Mouse (Mus musculus) induced T-regulatory cell, adult 2 months (primary cell): ENCODE measurements around the gene Spata31d1a.
"Not testable (repeated sequence)": the region's sequence is repeated elsewhere in the genome, so short reads cannot be mapped to it uniquely, and the experiment has no call there.

ENCODE experiments used
- DNase-seq: peaks from one replicate; pipeline ENCODE4 v3.0.0-alpha.2; 2012; ENCODE audit warnings: low read depth

Gene Spata31d1a

GRCm38 (mm10) chr13:59700137-59700536 lies 10.0 kb downstream of the Spata31d1a start:
- not testable (repeated sequence) for DNase-seq

- DNase-seq, result no peak
Measured at GRCm38 (mm10) chr13:59699131-59699530, 11.0 kb downstream of the Spata31d1a start.

- DNase-seq, result no peak
Measured at GRCm38 (mm10) chr13:59695781-59696180, 14.3 kb downstream of the Spata31d1a start.

GRCm38 (mm10) chr13:59694008-59694407 lies 16.1 kb downstream of the Spata31d1a start, which contains the start of gene 4921517D22Rik:
4921517D22Rik (minus strand) TSS chr13:59694108.
- no peak for DNase-seq

GRCm38 (mm10) chr13:59691478-59691877 lies 18.7 kb downstream of the Spata31d1a start:
- no peak for DNase-seq

GRCm38 (mm10) chr13:59690576-59690975 lies 19.6 kb downstream of the Spata31d1a start:
- no peak for DNase-seq

GRCm38 (mm10) chr13:59689843-59690242 lies 20.3 kb downstream of the Spata31d1a start:
- DNase-seq, result no peak

- DNase-seq, result no peak
Measured at GRCm38 (mm10) chr13:59689313-59689712, 20.8 kb downstream of the Spata31d1a start.

GRCm38 (mm10) chr13:59688338-59688770 lies 21.8 kb downstream of the Spata31d1a start:
- no peak for DNase-seq

GRCm38 (mm10) chr13:59685236-59685635 lies 24.9 kb downstream of the Spata31d1a start:
- DNase-seq, result no peak

- peak; percentile 26 for DNase-seq
Measured at GRCm38 (mm10) chr13:59682629-59683028, 27.5 kb downstream of the Spata31d1a start.

GRCm38 (mm10) chr13:59679908-59680307 lies 30.2 kb downstream of the Spata31d1a start:
- no peak for DNase-seq

- DNase-seq, result no peak
Measured at GRCm38 (mm10) chr13:59679306-59679705, 30.8 kb downstream of the Spata31d1a start.

- peak; percentile 34 for DNase-seq
Measured at GRCm38 (mm10) chr13:59676316-59677229, 33.6 kb downstream of the Spata31d1a start.

- DNase-seq, result peak; percentile 60
Measured at GRCm38 (mm10) chr13:59675151-59676011, 34.7 kb downstream of the Spata31d1a start, which contains the start of gene Golm1. Golm1 (minus strand) TSS chr13:59675811.

- DNase-seq, result peak; percentile 36
Measured at GRCm38 (mm10) chr13:59674761-59675150, 35.4 kb downstream of the Spata31d1a start.

- DNase-seq, result no peak
Measured at GRCm38 (mm10) chr13:59674215-59674614, 35.9 kb downstream of the Spata31d1a start.

GRCm38 (mm10) chr13:59673597-59673996 lies 36.5 kb downstream of the Spata31d1a start:
- DNase-seq, result no peak

- peak; percentile 51 for DNase-seq
Measured at GRCm38 (mm10) chr13:59672248-59672647, 37.9 kb downstream of the Spata31d1a start.

- no peak for DNase-seq
Measured at GRCm38 (mm10) chr13:59671521-59671920, 38.6 kb downstream of the Spata31d1a start.

GRCm38 (mm10) chr13:59669946-59670345 lies 40.2 kb downstream of the Spata31d1a start:
- no peak for DNase-seq

GRCm38 (mm10) chr13:59668501-59669093 lies 41.5 kb downstream of the Spata31d1a start:
- peak; percentile 69 for DNase-seq
